In the genomic region with DNA sequence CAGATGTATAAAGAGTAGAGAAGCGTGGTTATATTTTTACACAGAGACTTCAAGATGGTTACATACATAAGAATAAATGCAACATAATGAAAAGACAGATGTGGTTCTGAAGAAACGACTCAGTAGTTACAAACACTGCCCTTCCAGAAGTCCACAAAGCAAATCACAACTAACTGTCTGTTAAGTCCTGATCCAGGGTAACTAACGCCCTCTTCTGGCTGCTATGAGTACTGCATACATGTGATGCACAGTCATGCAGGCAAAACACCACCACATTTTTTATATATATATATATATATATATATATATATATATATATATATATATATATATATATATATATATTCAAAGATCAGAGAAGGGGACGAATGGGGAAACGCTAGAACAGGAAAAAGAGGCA, we compare ENCODE assay signal across 17 mouse cellular contexts. TPM values are rescaled to one million over a fixed set of nuclear protein-coding genes. Genes with fewer than 3 reads are reported as not detected.
DNase-seq lines count a peak whose midpoint lies in the region; ATAC-seq and TF ChIP-seq lines count a peak whose summit lies in the region.
"Had no signal": no experiment of that assay in that cellular context is flagged by ENCODE, and none has a peak within 500 bp of the region (broad histone marks: within the 10 kb centered on the region; RNA-seq: fewer than 3 reads in every experiment).

No protein-coding gene starts in this region.

- no peaks in the 10 kb centered on the region for H3K36me3 ChIP-seq in stomach, postnatal 0 days (ENCODE audit: control insufficient read depth, insufficient read depth, low read length)
- H3K36me3 ChIP-seq: embryonic facial prominence, embryonic 12.5 days; limb, embryonic 13.5 days had no signal

- no peaks in the 10 kb centered on the region for H3K4me1 ChIP-seq in stomach, postnatal 0 days (replicated peaks; ENCODE audit: control insufficient read depth, insufficient read depth)

- no peak overlapping the region for H3K27ac ChIP-seq in stomach, postnatal 0 days (replicated peaks)
- H3K27ac ChIP-seq: embryonic facial prominence, embryonic 12.5 days; forebrain, embryonic 13.5 days; limb, embryonic 13.5 days had no signal

- peak; percentile 44; the same call in 1 of the 2 replicates for TF ChIP-seq CTCF in stomach, postnatal 0 days (IDR thresholded peaks at IDR 0.05; ENCODE audit: low read depth)

- no peak for ATAC-seq in CD4-positive, CD25-positive, alpha-beta regulatory T cell, adult 4 months
- no peak for ATAC-seq in stomach, postnatal 0 days (ENCODE audit: low FRiP score, low TSS enrichment)
- ATAC-seq: forebrain, embryonic 13.5 days; intestine, embryonic 16.5 days had no signal

- H3K4me3 ChIP-seq in stomach, postnatal 0 days (ENCODE audit: low read depth, low read length): no peak overlapping the region
- H3K4me3 ChIP-seq: embryonic facial prominence, embryonic 12.5 days; forebrain, embryonic 13.5 days; limb, embryonic 13.5 days had no signal

- peak; percentile 45 for DNase-seq in CD4-positive, CD25-positive, alpha-beta regulatory T cell, adult 2 months (ENCODE audit: low read depth, low spot score)
- peak; percentile 13 for DNase-seq in kidney, postnatal 10 days
- DNase-seq in kidney, adult 8-10 months: no peak
- DNase-seq in retina, postnatal 1 day: peak; percentile 37
- no peak for DNase-seq in retina, embryonic 14.5 days (ENCODE audit: low spot score)
- no peak for DNase-seq in stomach, postnatal 0 days (ENCODE audit: low spot score)
- no peak for DNase-seq in cerebellum, adult 11 months
- DNase-seq: adrenal gland, postnatal 36 days; cerebellum, adult 2 months; gastrocnemius, postnatal 36 days; heart, postnatal 14 days; lung, postnatal 14 days had no signal

- H3K4me2 ChIP-seq in stomach, postnatal 0 days (replicated peaks; ENCODE audit: low read depth): no peak overlapping the region
- H3K4me2 ChIP-seq: embryonic facial prominence, embryonic 12.5 days; forebrain, embryonic 13.5 days; limb, embryonic 13.5 days had no signal

- no peak overlapping the region for H3K9ac ChIP-seq in stomach, postnatal 0 days (ENCODE audit: low read length)
- H3K9ac ChIP-seq: embryonic facial prominence, embryonic 12.5 days; forebrain, embryonic 13.5 days; limb, embryonic 13.5 days had no signal

- no peaks in the 10 kb centered on the region for H3K9me3 ChIP-seq in stomach, postnatal 0 days (ENCODE audit: control insufficient read depth, low read length)
- H3K9me3 ChIP-seq: embryonic facial prominence, embryonic 12.5 days; forebrain, embryonic 13.5 days; limb, embryonic 13.5 days had no signal

- 76% methylated on average over 5 of the region's 5 CpGs for WGBS in stomach, postnatal 0 days

- no peaks in the 10 kb centered on the region for H3K27me3 ChIP-seq in stomach, postnatal 0 days (ENCODE audit: control insufficient read depth, insufficient read depth, low read length)

- TF ChIP-seq EP300 in stomach, postnatal 0 days (optimal IDR thresholded peaks at IDR 0.05): no peak

RNA-seq across cellular contexts. Expression of gene Pde11a, which starts 4.0 kb away (rescaled TPM):
- polyA plus RNA-seq in CD4-positive, CD25-positive, alpha-beta regulatory T cell, adult 4 months (2017; shearing (Covaris generic)): 1 to 10 TPM; 5.8 to 6.1 TPM
- polyA plus RNA-seq in stomach, postnatal 0 days (2015; fragmentation: Nextera tagmentation; extraction: Ambion mirVana): 0.07 and 0.12 TPM in 2 replicates

RNA-seq across cellular contexts. Expression of gene Cyct, which starts 25.7 kb away (rescaled TPM):
- not detected for polyA plus RNA-seq in CD4-positive, CD25-positive, alpha-beta regulatory T cell, adult 4 months (2017; shearing (Covaris generic))
- not detected in 2 replicates for polyA plus RNA-seq in stomach, postnatal 0 days (2015; fragmentation: Nextera tagmentation; extraction: Ambion mirVana)
- polyA plus RNA-seq: cerebellum, adult 2 months; embryonic facial prominence, embryonic 12.5 days; forebrain, embryonic 13.5 days; intestine, embryonic 16.5 days; limb, embryonic 13.5 days had no signal

RNA-seq across cellular contexts. Expression of gene Rbm45, which starts 35.2 kb away (rescaled TPM):
- polyA plus RNA-seq in CD4-positive, CD25-positive, alpha-beta regulatory T cell, adult 4 months (2017; shearing (Covaris generic)): 10 to 100 TPM in 1 of 2 experiments, 1 to 10 TPM in 1; 4.7 to 15.8 TPM
- polyA plus RNA-seq in stomach, postnatal 0 days (2015; fragmentation: Nextera tagmentation; extraction: Ambion mirVana): 7.8 and 8.9 TPM in 2 replicates

Comparison
In these comparisons a context has a peak if more than half of its experiments do, and no peak if none do; other contexts are left out.
1. DNase-seq: peak in CD4-positive, CD25-positive, alpha-beta regulatory T cell, adult 2 months (single experiment), kidney, postnatal 10 days (single experiment) and retina, postnatal 1 day (single experiment); none in kidney, adult 8-10 months (0 of 2), retina, embryonic 14.5 days (single experiment), stomach, postnatal 0 days (single experiment) and cerebellum, adult 11 months (single experiment).